Mouse (Mus musculus) spleen, embryonic (tissue): Measurements from ENCODE around the gene Pla1a.

ENCODE experiments used
- CTCF ChIA-PET: fragments of 350-600 bp; sonication (Branson Sonifier 250); formaldehyde crosslinking; loops from one replicate; lab custom pipeline; 2022; lab: Charles Lee

Pla1a gene

DNA sequence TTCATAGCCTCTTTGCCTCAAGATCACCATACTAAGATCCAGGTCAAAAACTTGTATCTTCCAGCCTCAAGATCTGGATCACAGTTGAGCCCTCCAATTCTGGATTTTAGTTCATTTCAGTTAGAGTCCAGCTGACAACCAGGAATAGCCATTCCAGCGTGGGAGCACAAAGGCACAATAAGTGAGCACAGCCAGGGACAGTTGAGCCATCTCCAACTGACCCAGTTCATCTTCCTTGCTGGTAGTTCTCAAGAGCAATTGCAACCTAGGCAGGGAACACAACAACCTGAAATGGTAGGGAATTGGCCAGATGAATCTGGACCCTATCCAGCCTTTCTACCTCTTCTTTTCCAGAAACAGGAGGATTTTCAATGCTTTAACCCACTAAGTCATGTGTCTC lies 6.2 kb upstream of the Pla1a start:
- CTCF ChIA-PET = no interaction called here

DNA sequence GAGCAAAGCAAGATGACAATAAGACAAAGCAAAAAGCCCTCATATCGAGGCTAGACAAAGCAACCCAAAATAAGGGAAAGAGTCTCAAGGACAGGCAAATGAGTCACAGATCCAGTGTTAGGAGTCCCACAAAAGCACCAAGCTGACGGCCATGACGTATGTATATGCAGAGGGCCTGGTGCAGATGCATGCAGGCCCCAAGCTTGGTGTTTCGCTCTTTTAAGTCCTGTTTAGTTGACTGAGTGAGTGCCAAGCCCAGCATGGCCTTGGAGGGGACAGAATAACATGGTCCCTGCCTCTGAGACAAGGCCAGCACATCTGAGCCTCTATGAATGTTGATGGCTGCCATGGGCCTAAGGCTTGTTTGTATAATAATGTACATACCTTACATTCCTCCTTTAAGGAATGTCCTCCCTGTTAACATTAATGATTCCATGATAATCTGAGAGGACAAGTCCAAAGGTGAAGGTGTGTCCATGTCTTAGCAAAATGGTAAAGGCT lies 1.4 kb upstream of the Pla1a start:
- CTCF ChIA-PET = interaction anchor here (0.6 kb wide), 1 partner anchor 26 kb away, joined by 9 read pairs; no protein-coding TSS in a partner anchor

DNA sequence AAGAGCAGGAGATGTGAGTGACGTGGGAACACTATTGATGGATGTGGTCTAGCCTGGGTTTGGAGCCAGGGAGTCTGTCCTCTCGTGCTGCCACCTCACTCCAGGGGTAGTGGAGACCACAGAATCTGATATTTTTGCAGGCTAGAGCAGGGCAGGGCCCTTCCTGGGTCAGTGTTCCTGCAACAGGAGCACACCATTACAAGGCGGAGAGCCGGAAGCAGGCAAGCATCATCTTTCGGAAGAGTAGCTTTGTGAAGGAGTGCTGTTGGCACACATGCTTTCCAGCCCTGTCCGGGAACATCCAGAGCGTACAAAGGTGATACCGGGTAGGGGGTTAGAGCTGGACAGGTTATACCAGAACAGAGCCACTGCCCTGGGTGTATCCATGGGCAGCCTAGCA lies 569 bp upstream of the Pla1a start:
- CTCF ChIA-PET = no interaction called here

DNA sequence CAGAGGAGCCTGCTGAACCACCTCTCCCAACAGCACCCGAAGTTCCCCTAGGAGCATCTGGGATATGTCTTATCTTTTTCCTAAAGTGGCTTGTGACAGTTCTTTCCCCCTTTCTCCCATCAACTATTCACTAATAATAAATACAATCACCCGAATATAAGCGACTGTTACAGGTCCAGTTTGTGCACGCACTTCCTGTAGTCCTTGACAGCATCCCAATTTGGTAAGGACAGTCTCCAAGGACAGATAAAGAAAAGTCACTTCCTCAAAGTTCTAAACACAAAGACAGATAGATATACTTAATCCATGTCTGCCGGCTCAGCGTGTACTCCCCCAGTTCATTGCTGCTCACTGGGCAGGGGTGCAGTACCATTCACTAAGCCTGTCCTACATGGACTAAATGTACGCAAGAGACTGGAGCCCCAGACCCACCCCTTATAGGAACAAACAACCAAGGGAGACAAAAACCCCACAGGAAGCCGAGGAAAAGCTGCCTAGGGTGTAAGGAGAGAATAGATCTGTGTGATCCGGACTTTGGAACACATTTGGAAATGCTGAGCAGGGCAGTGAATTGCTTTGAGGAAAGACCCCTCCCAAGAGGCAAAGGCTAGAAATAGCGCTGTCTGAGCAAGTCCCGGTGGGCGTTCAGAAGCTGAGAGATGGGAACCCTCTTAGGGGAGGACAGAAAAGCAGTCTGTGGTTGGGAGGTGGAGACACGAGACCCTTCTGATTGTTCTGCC lies 1.3 kb downstream of the Pla1a start:
- CTCF ChIA-PET = no interaction called here

DNA sequence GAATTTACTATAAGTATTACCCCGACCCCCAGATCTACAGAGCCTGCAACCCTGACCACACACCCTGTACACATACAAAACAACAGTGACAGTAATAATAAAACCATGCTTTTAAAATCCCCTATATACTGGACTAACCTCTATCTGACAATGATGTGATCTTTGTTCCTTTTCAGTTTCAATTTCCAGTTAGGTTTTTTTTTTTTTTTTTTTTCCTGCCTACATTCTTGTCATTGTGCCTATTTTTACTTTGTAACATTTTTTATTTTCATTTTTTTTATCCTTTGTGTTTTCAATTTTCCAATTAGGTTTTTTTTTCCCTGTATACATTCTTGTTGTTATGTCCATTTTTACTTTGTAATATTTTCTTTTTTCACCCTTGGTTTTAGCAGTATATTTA lies 7.1 kb downstream of the Pla1a start:
- CTCF ChIA-PET = no interaction called here

DNA sequence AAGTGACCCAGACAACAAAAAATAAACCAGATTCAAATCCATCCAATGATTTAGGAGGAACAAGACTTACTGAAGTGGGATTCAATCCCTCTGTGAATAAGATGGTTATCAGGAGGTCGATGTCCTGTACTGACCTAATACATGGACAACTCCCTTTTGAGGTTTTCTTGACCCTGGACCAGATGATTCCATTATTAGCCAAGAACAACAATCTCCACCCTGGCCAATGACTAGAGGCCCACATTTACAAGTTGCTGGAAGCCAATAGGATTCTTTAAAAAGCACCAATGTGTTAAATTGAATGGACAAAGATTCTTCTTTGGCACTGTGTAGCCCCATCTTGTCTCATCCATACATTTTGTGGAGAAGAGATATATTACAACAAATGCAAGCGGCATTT lies 7.6 kb downstream of the Pla1a start:
- CTCF ChIA-PET = no interaction called here

DNA sequence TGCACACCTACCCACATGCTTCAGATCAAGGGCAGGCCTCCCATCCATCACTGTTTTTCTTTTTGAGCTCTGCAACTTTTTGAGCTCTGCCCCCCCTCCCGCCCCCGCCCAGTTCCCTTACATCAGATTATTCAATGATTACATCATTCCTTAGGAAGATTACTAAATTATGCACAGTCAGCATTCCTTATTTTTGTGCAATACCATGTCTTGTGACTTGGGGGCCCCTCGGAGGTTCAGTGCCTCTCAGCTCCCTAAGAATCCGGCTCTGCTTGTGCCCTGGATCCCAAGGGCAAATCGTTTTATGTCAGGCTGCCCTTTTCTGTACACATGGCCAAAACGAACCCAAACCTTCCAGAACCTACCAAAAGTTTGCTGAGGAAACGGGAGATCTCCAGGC lies 18.0 kb downstream of the Pla1a start:
- CTCF ChIA-PET = no interaction called here

DNA sequence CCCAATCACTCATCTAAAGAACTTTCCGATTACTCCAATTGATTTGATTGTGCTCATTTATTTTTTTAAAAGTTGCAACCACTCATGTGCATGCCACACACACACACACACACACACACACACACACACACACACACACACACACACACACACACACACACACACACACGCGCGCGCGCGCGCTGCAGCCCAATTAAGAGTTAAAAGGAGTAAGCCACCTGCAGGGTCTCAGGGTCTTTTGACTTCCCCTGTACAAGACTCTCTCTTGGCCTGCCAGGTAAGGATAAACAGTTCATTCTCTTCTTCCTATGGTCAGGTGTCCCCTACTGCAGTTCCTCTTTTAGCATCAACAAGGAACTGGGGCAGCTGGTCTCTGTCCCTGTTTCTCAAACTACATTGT lies 24.5 kb downstream of the Pla1a start:
- CTCF ChIA-PET = interaction anchor here (0.6 to 0.7 kb wide), 3 partner anchors 26 to 65 kb away, joined by 3 to 9 read pairs (median 5); no protein-coding TSS in a partner anchor

DNA sequence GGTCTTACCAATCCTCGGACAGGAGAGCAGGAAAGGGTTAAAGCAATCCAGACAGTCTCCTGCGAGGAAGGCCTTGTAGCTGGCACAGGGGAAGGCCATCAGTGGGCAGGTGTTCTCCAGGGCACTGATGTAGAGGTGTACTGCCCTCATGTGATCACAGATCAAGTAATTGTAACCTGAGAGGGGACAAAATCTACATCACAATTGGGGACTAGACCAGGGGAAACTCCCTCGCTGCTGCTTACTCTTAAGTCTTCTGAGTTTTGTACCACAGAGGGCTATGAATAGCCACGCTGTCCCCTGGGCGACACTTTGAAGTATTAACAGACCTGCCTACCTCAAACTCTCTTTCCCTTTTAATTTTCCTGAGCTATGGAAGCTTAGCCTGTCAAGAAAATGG lies 25.4 kb downstream of the Pla1a start:
- CTCF ChIA-PET = interaction anchor here (0.7 kb wide), 3 partner anchors 16 to 139 kb away, joined by 3 to 12 read pairs (median 5); no protein-coding TSS in a partner anchor

DNA sequence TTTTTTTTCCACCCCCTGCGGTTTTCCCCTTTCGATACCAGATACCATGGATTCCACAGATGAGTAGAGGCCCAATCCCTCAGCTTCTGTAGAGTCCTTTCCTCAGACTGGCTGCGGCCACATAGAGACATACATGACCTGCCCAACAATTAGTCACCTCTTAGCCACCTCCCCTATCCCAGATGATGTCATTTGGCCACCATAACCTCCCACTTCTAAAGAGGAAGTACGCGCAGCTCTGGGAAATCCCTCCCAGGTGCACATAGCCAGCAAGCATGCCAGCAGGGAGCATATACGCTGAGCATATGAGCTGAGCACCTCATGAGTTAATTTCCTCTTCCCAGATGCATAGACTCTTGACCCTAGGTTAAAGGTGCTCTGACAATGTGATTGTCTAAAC lies 26.2 kb downstream of the Pla1a start:
- CTCF ChIA-PET = interaction anchor here (0.7 to 1.0 kb wide), 3 partner anchors 17 to 140 kb away, joined by 3 to 12 read pairs (median 3); no protein-coding TSS in a partner anchor

DNA sequence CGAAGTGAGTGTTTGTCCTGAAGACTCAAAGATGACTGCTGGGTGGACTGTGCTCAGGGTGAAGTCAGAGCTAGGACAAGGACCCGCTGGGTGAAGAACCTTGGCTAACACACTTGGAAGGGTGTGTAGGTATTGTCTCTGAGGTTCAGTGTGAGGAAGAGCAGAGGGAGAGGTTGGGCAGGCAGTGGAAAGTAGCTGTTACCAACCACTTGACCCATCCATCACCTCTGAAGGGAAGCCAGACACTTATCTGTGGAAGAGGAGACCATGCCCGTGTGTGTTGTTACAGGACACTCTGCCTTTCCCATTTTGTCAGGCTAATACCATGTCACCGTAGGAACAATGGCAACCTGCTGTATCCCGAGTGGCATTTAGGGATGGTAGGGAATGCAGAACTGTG lies 26.7 kb downstream of the Pla1a start:
- CTCF ChIA-PET = interaction anchor here (1.0 kb wide), 2 partner anchors 70 to 76 kb away, joined by 3 read pairs; no protein-coding TSS in a partner anchor

DNA sequence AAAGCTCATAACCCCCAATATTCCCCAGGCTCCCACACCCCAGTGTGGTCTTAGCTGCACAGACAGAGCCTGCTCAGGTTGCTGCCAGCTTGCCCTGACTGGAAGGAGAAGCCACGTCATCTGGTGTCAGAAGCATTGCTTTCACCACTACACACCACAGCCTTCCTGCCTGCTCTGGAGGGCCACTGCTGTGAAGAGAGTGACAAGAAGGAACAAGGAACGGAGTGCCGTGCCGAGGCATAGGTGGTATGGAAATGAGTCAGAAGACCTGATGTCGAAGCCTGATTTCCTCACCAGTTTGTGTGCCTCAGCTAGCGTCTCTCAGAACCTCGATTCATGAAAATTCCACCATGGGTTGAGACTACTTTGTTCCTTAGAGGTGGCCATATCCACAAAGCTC lies 29.3 kb downstream of the Pla1a start:
- CTCF ChIA-PET = no interaction called here

DNA sequence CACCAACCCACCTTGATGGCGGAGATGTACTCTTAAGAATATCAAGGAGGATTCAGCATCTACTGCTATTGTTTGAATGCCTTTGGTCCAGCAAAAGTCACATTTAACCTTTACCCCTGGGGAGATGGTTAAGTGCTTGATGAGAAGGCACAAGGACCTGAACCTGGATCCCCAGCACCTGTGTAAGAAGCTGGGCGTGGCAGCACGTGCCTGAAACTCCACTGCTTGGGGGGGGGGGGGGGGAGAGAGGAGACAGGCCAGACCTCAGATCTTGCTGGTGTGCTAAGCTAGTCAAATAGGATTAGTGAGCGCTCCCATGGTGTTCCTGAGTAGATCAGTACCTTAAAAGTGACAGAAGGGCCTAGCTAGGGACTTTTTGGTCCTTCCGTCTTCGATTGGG lies 31.5 kb downstream of the Pla1a start:
- CTCF ChIA-PET = no interaction called here

DNA sequence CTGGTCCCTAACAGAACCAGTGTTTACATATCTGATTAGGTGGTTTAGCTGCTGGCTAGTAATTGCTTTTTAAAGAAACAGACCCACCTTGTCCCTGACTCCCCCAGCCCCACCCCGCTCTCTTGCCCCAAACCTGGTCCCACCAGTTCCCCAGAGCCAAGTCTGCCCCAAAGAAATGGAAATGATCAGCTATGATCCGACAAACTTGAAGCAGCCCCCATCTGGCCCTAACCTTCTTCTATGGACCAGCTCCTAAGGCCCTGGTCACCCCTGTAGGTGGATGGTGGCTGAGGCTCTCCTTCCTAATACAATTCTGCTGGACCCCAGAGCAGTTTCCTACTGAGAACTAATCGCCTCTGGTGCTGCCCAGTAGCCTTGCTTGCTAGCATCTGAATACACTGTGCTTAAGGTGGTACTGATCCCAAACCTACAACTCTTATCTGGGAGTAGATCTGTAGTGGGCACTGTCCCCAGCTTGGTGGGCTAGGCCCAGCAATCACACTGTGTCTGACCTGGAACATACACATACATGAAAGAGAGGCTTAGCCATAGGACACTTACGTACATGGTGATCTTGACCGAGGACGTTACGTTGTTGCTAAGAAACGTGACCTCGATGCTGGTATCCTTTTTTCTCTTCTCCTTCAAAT lies 32.5 kb downstream of the Pla1a start:
- CTCF ChIA-PET = interaction anchor here (0.8 to 1.0 kb wide), 2 partner anchors 24 to 79 kb away, joined by 4 to 8 read pairs; no protein-coding TSS in a partner anchor

DNA sequence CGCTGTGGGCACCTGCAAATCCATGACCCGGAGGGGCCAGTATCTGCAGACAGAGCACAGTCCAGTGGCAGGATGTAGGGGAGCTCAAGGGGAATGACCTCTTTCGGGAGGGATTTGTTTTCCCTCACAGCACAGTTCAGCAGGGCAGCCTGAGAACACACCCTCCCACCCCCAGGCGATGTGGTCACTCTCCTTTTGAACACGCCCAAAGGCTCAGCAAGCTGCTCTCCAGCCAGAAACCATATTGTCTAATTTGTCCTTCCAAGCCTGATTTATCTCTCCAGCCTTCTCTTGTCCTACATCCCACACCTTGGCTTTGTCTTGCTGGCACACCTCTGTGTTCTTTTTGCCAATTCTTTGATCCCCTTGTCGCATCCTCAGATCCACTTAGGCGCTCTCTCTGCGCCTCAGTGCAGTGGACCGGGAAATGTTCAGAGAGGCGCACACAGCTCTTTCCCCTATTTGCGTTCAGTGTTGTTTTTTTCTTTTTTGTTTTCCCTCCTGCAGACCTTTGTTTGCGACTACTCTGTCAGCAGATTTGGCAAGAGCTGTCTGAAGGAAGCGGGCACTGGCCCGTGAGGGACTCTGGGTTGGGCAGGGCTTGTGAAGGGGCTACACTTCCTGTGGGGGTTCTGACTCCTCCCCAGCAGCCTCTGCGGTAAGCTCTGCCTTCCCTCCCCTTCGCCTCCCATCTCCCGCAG lies 33.3 kb downstream of the Pla1a start:
- CTCF ChIA-PET = interaction anchor here (0.8 to 1.0 kb wide), 2 partner anchors 23 to 78 kb away, joined by 4 to 8 read pairs; no protein-coding TSS in a partner anchor

DNA sequence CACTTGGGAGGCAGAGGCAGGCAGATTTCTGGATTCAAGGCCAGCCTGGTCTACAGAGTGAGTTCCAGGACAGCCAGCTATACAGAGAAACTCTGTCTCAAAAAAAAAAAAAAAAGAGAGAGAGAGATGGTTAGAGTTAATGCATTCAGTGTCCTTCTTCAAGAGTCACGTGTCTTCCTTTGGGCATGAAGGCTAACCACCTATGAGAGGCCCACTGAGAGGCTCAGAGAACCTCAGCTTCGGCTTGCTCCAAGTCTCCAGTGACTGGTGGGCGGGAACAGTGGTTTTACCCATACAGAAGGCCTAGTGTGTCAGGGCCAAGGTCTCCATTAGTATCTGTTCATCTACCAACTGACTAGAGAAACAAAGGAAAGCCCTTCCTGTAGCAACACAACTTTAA lies 33.9 kb downstream of the Pla1a start:
- CTCF ChIA-PET = no interaction called here

DNA sequence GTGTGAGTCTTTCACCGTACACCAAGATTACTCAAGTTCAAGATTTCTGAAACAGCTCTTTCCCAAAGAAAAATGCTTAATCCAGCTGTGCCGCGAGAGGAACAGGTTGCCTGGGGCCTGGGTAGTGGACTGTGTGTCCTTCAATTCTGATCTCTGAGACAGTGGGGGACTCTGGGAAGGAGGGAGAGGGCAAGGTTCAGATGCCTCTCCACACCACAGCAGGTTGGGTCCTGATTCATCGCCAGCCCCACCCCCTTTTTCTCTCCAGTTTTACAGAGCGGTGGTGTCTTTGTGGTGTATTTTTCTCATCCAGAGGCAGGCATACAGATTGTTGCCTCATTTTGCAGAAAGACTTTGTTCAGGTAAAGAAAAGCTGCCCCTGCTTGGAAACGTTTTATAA lies 34.7 kb downstream of the Pla1a start:
- CTCF ChIA-PET = no interaction called here

DNA sequence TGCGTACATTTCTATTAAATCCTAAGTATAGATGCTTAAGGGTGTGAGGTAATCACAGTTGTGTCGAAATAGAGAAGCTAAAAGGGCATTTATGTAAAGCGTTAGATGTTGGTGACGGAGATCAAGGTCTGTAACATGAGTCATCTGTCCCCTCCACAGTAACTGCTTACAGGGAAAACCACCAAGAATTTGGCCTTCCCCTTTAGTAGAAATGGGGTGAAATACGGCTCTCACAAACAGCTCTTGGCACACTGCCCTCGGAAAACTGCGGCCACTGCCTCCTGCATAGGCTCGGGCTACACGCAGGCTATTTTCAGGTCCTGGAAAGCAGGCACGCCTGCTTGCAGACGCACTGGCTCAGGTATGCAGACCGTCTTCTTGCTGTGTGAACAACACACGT lies 36.8 kb downstream of the Pla1a start:
- CTCF ChIA-PET = no interaction called here

DNA sequence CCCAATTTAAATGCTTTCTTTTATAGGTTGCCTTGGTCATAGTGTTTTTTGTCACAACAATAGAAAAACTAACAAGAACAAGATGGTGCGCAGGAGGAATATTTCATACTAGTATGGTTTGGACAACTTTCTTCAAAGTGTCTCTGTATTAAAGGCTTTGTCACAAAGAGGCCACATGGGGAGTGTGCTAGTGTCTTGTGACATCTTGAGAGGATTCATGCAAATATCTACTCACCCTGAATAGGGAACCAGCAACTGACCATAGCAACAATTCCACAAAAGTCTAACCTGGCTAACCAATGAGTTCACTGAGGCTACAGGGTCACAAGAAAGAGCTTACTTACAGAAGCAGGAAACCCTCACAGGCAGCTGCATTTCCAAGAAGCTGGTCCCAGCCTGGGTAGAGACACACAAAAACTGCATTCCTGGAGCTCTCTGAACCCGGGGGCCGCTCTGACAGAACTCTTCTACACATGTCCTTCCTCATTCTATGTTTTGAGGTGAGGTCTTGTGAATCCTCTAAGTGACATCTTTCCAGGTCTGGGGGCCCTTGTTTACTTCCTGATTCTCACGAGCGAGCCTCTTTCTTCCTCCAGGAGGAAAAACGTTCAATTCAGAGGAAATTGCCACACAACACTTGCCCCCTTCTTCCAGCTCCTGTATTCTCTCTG lies 37.8 kb downstream of the Pla1a start:
- CTCF ChIA-PET = no interaction called here

DNA sequence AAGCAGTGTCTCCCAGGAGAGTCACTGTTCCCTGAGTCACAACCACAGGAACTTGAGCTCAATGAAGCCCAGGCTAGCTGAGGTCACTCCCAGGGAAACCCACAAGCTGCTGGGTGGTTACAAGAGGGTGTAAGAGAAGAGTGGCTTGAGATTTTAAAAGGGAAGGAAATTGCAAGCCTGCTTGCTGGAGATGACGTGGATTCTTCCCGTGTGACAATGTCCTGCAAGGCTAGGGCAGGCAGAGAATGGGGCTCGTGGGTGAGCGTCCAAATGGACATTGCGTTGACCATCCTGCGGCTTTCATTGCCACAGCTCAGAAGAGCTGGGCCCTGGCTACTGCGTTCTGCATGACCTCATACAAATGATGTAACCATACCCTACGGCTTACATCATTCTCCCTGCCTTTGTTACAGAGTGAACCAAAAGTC lies 38.7 kb downstream of the Pla1a start:
- CTCF ChIA-PET = interaction anchor here (0.5 kb wide), 1 partner anchor 53 kb away, joined by 4 read pairs; no protein-coding TSS in a partner anchor
